Mouse (Mus musculus): ENCODE data around the gene Cldn10.
A peak's percentile ranks its signal among the peaks of the same experiment; 100 is the strongest.

Cldn10 gene

DNA sequence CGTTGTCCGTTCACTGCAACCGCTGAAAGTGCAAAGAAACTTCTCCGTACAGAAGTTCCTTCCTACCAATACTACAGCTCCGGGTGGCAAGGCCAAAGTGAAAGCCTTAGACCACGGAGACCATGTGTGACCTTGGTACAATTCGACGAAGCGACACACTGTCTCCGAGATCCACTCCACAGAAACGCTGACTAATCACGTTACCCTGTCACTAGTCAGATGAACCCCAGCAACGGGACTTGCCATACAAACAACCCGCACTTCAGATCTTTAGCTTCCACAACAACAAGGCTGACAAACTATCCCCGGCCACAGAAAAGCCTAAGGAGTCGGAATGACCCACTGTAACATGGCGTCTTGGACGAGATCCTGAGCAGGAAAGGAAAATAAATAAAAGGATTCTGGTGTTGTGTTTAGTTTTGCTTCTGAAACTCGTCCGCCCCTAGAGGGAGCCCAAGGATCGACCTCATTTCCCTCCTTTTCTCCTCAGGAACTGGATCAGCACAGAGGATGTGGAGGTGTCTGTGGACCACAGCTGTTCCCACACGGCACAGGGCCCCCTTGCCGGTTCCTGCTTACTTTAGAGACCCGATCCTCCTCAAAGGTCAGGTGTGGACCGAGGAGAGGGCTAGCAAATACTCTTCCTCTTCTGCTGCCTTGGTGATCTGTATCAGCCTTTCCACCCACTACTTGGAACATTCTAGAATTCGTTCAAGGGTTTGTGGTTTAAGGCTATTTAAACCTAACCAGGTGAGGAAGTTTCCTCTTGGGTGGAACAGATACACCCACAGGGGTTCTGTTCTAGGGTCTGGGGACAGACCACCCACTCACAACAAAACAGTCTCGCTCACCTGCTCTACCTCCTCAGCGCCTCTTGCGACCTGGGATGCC is 122.9 kb downstream of the Cldn10 start:
- DNase-seq (ENCODE audit: low read depth) = peak; percentile 87

DNA sequence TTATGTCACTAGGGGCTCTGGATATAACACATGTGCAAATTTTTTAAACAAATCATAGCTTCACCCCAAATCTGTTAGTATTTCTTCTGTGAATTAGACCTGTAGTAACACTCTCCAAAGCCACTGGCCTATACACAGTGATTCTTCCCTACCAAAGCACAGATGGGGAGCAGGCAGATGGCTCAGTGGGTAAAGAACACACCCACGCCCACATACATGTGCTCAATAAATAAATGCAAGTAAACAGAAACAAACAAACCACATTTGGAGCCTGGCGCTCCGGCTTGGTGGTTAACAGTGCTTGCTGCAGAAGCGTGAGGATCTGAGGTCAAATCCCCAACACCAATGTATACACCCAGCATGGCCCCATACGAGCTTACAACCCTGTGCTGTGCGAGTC is 123.8 kb downstream of the Cldn10 start:
- DNase-seq (ENCODE audit: low read depth) = no peak

DNA sequence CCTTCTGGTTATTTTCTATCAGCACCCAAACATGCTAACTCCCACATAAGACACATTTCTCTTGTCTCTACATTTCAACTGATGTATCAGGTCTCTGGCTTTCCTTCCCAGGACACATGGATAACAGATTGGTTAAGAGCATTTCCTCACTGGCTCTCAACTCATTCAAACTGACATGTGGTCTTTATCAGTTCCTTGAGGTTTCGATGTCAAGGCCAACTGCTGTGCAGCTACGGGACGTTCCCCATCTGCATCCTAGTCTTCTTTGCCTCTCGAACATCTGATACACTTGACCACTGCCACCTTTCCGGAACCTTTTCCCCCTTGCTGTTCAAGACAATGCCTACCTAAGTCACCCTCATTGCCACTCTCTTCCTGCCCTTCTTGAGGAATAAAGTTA is 125.9 kb downstream of the Cldn10 start:
- peak; percentile 97 for DNase-seq (ENCODE audit: low read depth)

DNA sequence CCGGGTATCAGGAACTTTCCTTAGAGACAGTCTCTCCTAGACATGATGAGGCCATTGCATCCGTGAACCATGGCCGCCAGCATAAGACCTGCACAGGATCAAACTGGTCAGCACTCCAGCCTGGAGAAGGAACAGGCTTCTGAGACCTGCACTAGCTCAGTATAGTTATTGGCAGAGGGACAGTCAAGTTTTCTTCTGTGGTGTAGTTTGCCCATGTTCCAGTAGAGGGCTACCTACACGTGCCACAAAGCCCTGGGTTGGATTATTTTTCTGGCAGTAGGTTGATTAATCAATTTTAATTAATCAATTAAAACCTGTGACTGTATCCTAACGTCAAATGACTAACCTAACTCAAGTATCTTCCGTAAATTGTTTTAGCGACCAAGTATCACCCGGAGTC is 131.3 kb downstream of the Cldn10 start:
- DNase-seq (ENCODE audit: low read depth) = peak; percentile 60

DNA sequence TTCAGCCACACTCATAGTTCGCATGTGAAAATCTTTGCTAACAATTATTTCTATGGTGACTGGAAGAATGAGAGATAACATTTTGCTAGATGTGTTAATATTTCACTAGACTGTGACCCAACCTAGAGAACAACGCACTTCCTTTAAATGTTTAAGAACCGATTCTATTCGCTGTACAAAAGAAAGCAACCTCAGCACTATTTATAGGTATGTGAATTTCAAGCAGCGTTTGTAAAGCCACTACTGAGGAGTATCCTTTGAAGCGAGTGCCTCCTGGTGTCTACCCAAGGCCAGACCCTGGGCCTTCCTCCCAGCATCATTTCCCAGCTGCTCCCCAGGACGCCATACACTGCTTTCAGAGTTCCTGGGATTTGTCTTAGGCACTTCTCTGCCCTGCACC is 132.9 kb downstream of the Cldn10 start:
- DNase-seq (ENCODE audit: low read depth) = no peak

DNA sequence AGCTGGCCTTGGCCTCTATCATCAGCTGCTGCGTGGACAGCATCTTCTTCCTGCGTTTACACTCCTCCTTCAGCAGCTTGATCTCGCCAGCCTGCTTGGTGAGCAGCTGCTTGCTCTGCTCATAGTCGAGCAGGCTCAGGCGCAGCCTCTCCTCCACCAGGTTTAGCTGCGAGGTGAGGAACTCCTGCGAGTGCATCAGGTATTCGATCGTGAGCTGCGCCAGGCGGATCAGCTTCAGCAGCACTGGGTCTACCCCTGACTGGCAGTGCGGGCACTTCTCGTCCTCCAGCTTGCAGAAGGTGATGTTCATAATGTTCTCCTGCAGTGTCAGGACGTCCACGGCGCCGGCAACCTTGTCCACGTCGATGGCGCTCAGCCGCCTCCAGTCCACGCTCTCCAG is 134.5 kb downstream of the Cldn10 start:
- no peak for DNase-seq (ENCODE audit: low read depth)

DNA sequence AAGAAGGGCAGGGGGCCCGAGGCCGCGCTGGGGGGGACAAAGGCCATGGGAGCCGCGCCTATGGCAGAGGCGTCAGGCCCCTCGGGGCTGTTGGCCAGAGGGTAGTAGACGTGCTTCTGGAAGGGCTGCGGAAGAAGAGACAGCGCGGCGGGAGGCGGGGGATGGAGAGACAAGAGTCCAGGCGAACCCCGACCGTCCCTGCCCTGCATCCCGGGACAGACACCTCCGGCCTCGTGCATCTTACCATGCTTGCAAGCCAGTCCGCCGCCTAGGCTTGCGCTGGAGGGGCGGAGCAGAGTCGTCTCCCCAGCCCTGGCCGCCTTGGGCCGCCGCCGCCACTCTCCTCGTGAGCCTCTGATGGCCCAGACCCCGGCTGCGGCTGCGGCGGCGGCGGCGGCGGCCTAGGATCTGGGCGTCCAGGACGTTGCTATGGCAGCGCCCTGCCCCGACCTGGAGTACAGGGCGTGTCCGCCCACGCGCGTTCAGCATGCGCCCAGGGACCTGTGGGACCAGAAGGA is 135.0 kb downstream of the Cldn10 start:
- DNase-seq (ENCODE audit: low read depth) = no peak
